Mouse (Mus musculus): ENCODE results near the gene Pex5. TPM values are rescaled to one million over a fixed set of nuclear protein-coding genes. Genes with fewer than 3 reads are reported as not detected.

The Pex5 gene
- polyA plus RNA-seq, 1 experiment from 2014 or later, result 39.1 TPM

Other genes with a start within 250 kb of the Pex5 start
- gene Vmn2r27, start 183.2 kb downstream of the Pex5 start, polyA plus RNA-seq (2015; fragmentation: Nextera tagmentation; extraction: Ambion mirVana), result not detected in 2 replicates
- 0.23 and 0.32 TPM in 2 replicates for gene Cd163, start 110.4 kb downstream of the Pex5 start, polyA plus RNA-seq (2015; fragmentation: Nextera tagmentation; extraction: Ambion mirVana)
- gene Clstn3, start 49.7 kb upstream of the Pex5 start, polyA plus RNA-seq (2015; fragmentation: Nextera tagmentation; extraction: Ambion mirVana), result 2.7 and 2.8 TPM in 2 replicates
- 0.49 and 0.52 TPM in 2 replicates for gene C1rl, start 78.0 kb upstream of the Pex5 start, polyA plus RNA-seq (2015; fragmentation: Nextera tagmentation; extraction: Ambion mirVana)
- gene C1ra, start 97.3 kb upstream of the Pex5 start, polyA plus RNA-seq (2015; fragmentation: Nextera tagmentation; extraction: Ambion mirVana), result 3.1 and 4.6 TPM in 2 replicates
- gene C1s1, start 127.3 kb upstream of the Pex5 start, polyA plus RNA-seq (2015; fragmentation: Nextera tagmentation; extraction: Ambion mirVana), result 2.6 and 3.6 TPM in 2 replicates
- not detected in 2 replicates for gene C1rb, start 155.2 kb upstream of the Pex5 start, polyA plus RNA-seq (2015; fragmentation: Nextera tagmentation; extraction: Ambion mirVana)
- 0.07 TPM in 1 of 2 replicates, not detected in the other for gene C1s2, start 221.0 kb upstream of the Pex5 start, polyA plus RNA-seq (2015; fragmentation: Nextera tagmentation; extraction: Ambion mirVana)
- gene Lpcat3, start 248.0 kb upstream of the Pex5 start, polyA plus RNA-seq (2015; fragmentation: Nextera tagmentation; extraction: Ambion mirVana), result 56.8 and 61.9 TPM in 2 replicates

Measured in lung, embryonic 15.5 days (tissue).